21 mouse cellular contexts compared by ENCODE assay signal in genomic region chr2:170335168-170335567, GRCm38 (mm10).
"Had no signal": no experiment of that assay in that cellular context is flagged by ENCODE, and none has a peak within 500 bp of the region (broad histone marks: within the 10 kb centered on the region; RNA-seq: fewer than 3 reads in every experiment).

No protein-coding gene starts in this region.

- H3K27me3 ChIP-seq: limb, embryonic 12.5 days; limb, embryonic 15.5 days; midbrain, embryonic 12.5 days; midbrain, embryonic 15.5 days; neural tube, embryonic 12.5 days; neural tube, embryonic 15.5 days had no signal

- H3K4me3 ChIP-seq: limb, embryonic 12.5 days; limb, embryonic 15.5 days; midbrain, embryonic 12.5 days; midbrain, embryonic 15.5 days; neural tube, embryonic 12.5 days; neural tube, embryonic 15.5 days had no signal

- H3K4me2 ChIP-seq: limb, embryonic 12.5 days; limb, embryonic 15.5 days; liver, embryonic 11.5 days; lung, embryonic 14.5 days; midbrain, embryonic 12.5 days; midbrain, embryonic 15.5 days; neural tube, embryonic 12.5 days; neural tube, embryonic 15.5 days had no signal

- H3K9ac ChIP-seq: limb, embryonic 12.5 days; limb, embryonic 15.5 days; liver, embryonic 14.5 days; liver, postnatal 0 days; lung, embryonic 14.5 days; midbrain, embryonic 12.5 days; midbrain, embryonic 15.5 days; neural tube, embryonic 12.5 days; neural tube, embryonic 15.5 days had no signal

- H3K4me1 ChIP-seq: limb, embryonic 12.5 days; limb, embryonic 15.5 days; midbrain, embryonic 12.5 days; midbrain, embryonic 15.5 days; neural tube, embryonic 12.5 days; neural tube, embryonic 15.5 days had no signal

- H3K36me3 ChIP-seq: limb, embryonic 12.5 days; limb, embryonic 15.5 days; midbrain, embryonic 12.5 days; midbrain, embryonic 15.5 days; neural tube, embryonic 12.5 days; neural tube, embryonic 15.5 days had no signal

- ATAC-seq: liver, postnatal 0 days; lung, postnatal 0 days; midbrain, embryonic 15.5 days had no signal

- H3K27ac ChIP-seq: kidney, postnatal 0 days; limb, embryonic 12.5 days; limb, embryonic 15.5 days; liver, embryonic 14.5 days; macrophage; midbrain, embryonic 12.5 days; midbrain, embryonic 15.5 days; neural tube, embryonic 12.5 days; neural tube, embryonic 15.5 days; stomach, postnatal 0 days had no signal

- DNase-seq: left cerebral cortex, postnatal 4 days; liver, postnatal 0 days; lung, embryonic 14.5 days; right cerebral cortex, adult 18-20 months; right cerebral cortex, postnatal 14 days; right cerebral cortex, postnatal 4 days; thymus, adult 2 months; thymus, postnatal 14 days; thymus, postnatal 4 days had no signal

- H3K9me3 ChIP-seq: limb, embryonic 12.5 days; limb, embryonic 15.5 days; midbrain, embryonic 12.5 days; midbrain, embryonic 15.5 days; neural tube, embryonic 12.5 days; neural tube, embryonic 15.5 days had no signal
